In the genomic region with DNA sequence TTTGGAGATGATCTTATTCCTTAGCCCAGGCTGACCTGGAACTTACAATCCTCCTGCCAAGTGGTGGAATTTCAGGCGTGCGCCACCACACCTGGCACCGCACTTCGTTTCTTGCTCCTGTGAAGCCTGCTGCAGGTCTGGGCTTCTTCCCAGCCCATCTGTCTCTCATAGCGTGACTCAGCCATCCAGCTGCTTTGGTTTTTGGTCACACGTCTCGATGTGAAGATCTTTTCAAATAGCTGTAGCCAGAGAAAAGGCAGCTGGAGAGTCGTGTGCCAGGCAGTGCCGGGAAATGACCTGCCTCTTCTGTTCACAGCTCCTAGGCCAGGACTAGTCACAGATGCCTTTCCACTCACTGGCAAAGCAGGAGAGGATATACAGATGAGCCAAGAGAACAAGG, we compare ENCODE assay signal across 8 mouse cellular contexts. TPM values are rescaled to one million over a fixed set of nuclear protein-coding genes. Genes with fewer than 3 reads are reported as not detected.
DNase-seq lines count a peak whose midpoint lies in the region.

No protein-coding gene starts in this region.

- DNase-seq in heart, adult 18-20 months = peak; percentile 29 to 38
- no peak for DNase-seq in heart, adult 8-10 months (ENCODE audit: low spot score)
- DNase-seq in NIH3T3 (ENCODE audit: low read depth) = peak; percentile 81
- peak; percentile 18 for DNase-seq in heart, postnatal 25 days (ENCODE audit: low spot score)
- peak; percentile 49 for DNase-seq in lung, postnatal 14 days
- DNase-seq in embryo, embryonic 11 days = no peak
- DNase-seq in cerebellum, adult 9-11 months = no peak
- no peak for DNase-seq in thymus, postnatal 25 days

- intact Hi-C loops in heart, postnatal 25 days (cut with DNase I) = loop anchor here (2.0 to 5.0 kb wide), 2 partner anchors 116 to 327 kb away; no protein-coding TSS in a partner anchor

RNA-seq across cellular contexts. Expression of a gene that starts 10.7 kb away (rescaled TPM):
- 10 to 100 TPM; 28.3 to 35.5 TPM for total RNA-seq in heart, adult 18-20 months (2021)
- total RNA-seq in heart, adult 8-10 months (2022) = 10 to 100 TPM; 27.5 to 34.9 (median 30.2) TPM
- total RNA-seq in heart, postnatal 25 days (2021) = 10 to 100 TPM; 27.6 to 29.5 TPM

Comparison
In these comparisons a context has a peak if more than half of its experiments do, and no peak if none do; other contexts are left out.
1. DNase-seq: peak in heart, adult 18-20 months (2 of 2), NIH3T3 (single experiment), heart, postnatal 25 days (single experiment) and lung, postnatal 14 days (single experiment); none in heart, adult 8-10 months (single experiment), embryo, embryonic 11 days (single experiment), cerebellum, adult 9-11 months (single experiment) and thymus, postnatal 25 days (single experiment).